8 mouse cellular contexts compared by ENCODE assay signal in genomic region chr3:116661288-116661869, GRCm38 (mm10). TPM values are rescaled to one million over a fixed set of nuclear protein-coding genes. Genes with fewer than 3 reads are reported as not detected.
A peak's percentile ranks its signal among the peaks of the same experiment; 100 is the strongest.
DNase-seq lines count a peak whose midpoint lies in the region; ATAC-seq and TF ChIP-seq lines count a peak whose summit lies in the region.

No protein-coding gene starts in this region.

- WGBS in liver, adult 2 months = 3% methylated on average over 16 of the region's 16 CpGs
- WGBS in hindbrain, embryonic 13.5 days = 8% methylated on average over 16 of the region's 16 CpGs
- whole genome bisulfite sequencing in midbrain, embryonic 15.5 days = 6% methylated on average over 16 of the region's 16 CpGs

- peak overlapping the region; percentile 74 for H3K4me3 ChIP-seq in liver, adult 2 months (ENCODE audit: insufficient read depth, low read depth, low read length)
- peak overlapping the region; percentile 93 for H3K4me3 ChIP-seq in brown adipose tissue, adult 24 weeks (ENCODE audit: insufficient read depth, low read depth, low read length)
- H3K4me3 ChIP-seq in hindbrain, embryonic 13.5 days = peak overlapping the region; percentile 94
- peak overlapping the region; percentile 58 for H3K4me3 ChIP-seq in midbrain, embryonic 15.5 days

- H3K4me1 ChIP-seq in liver, adult 2 months (ENCODE audit: control insufficient read depth, insufficient read depth, low read length) = peaks cover 22% of the 10 kb centered on the region
- H3K4me1 ChIP-seq in brown adipose tissue, adult 24 weeks (ENCODE audit: control insufficient read depth, insufficient read depth, insufficient read length, low read length) = peaks cover 20% of the 10 kb centered on the region
- H3K4me1 ChIP-seq in hindbrain, embryonic 13.5 days (replicated peaks) = peaks cover 45% of the 10 kb centered on the region
- peaks cover 34% of the 10 kb centered on the region for H3K4me1 ChIP-seq in midbrain, embryonic 15.5 days

- no peak for TF ChIP-seq POLR2A in liver, adult 2 months (IDR thresholded peaks at IDR 0.05; ENCODE audit: extremely low read depth, insufficient read depth, low read length)

- H3K9ac ChIP-seq in liver, adult 2 months (ENCODE audit: low read depth, low read length) = peak overlapping the region; percentile 92
- H3K9ac ChIP-seq in hindbrain, embryonic 13.5 days = peak overlapping the region; percentile 96
- peak overlapping the region; percentile 73 for H3K9ac ChIP-seq in midbrain, embryonic 15.5 days

- DNase-seq in liver, adult 2 months (ENCODE audit: extremely low read depth, low read depth, low spot score) = peak; percentile 52
- no peak for DNase-seq in liver
- DNase-seq in layer of hippocampus, postnatal 36 days = no peak
- no peak for DNase-seq in left cerebral cortex, postnatal 25 days (ENCODE audit: low spot score in 2 of 2)
- DNase-seq in thymus, postnatal 14 days = no peak

- ATAC-seq in hindbrain, embryonic 13.5 days (ENCODE audit: low FRiP score) = no peak
- no peak; the same call in 1 of the 2 replicates for ATAC-seq in midbrain, embryonic 15.5 days (replicated peaks)

- peaks cover 28% of the 10 kb centered on the region; the same call in 1 of the 2 replicates for H3K79me2 ChIP-seq in liver, adult 2 months (ENCODE audit: control insufficient read depth, insufficient read depth, low read length)

- H3K9me3 ChIP-seq in hindbrain, embryonic 13.5 days = no peaks in the 10 kb centered on the region
- H3K9me3 ChIP-seq in midbrain, embryonic 15.5 days = no peaks in the 10 kb centered on the region

- H3K4me2 ChIP-seq in hindbrain, embryonic 13.5 days = peak overlapping the region; percentile 64
- peak overlapping the region; percentile 68 for H3K4me2 ChIP-seq in midbrain, embryonic 15.5 days

- H3K27ac ChIP-seq in liver, adult 2 months (replicated peaks; ENCODE audit: insufficient read depth, low read depth, low read length) = peak overlapping the region; percentile 70
- peak overlapping the region; percentile 89 for H3K27ac ChIP-seq in brown adipose tissue, adult 24 weeks (replicated peaks; ENCODE audit: low read depth, low read length)
- peak overlapping the region; percentile 97 for H3K27ac ChIP-seq in hindbrain, embryonic 13.5 days
- peak overlapping the region; percentile 93 for H3K27ac ChIP-seq in midbrain, embryonic 15.5 days

- H3K36me3 ChIP-seq in liver, adult 2 months (ENCODE audit: control insufficient read depth, insufficient read depth, low read length) = no peaks in the 10 kb centered on the region
- no peaks in the 10 kb centered on the region for H3K36me3 ChIP-seq in hindbrain, embryonic 13.5 days
- no peaks in the 10 kb centered on the region for H3K36me3 ChIP-seq in midbrain, embryonic 15.5 days (replicated peaks)

- no peaks in the 10 kb centered on the region for H3K27me3 ChIP-seq in liver, adult 2 months (ENCODE audit: control insufficient read depth, insufficient read depth, low read length)
- H3K27me3 ChIP-seq in hindbrain, embryonic 13.5 days = no peaks in the 10 kb centered on the region
- H3K27me3 ChIP-seq in midbrain, embryonic 15.5 days (replicated peaks) = no peaks in the 10 kb centered on the region

- intact Hi-C loops in left cerebral cortex, postnatal 25 days (cut with DNase I) = loop anchor here (5.0 kb wide), 1 partner anchor 154 kb away; the partner anchor contains the start of gene Rtca

- no peak for TF ChIP-seq CTCF in liver, adult 2 months (IDR thresholded peaks at IDR 0.05; ENCODE audit: low read depth, low read length)

RNA-seq across cellular contexts. Expression of gene Mfsd14a, which starts 1.1 kb away (rescaled TPM):
- total RNA-seq in liver, adult 2 months (2014; rRNA removed) = 34.4 and 35.6 TPM in 2 replicates
- 14.3 and 14.5 TPM in 2 replicates for polyA plus RNA-seq in liver, adult 2 months (2012; rRNA removed)
- polyA plus RNA-seq in brown adipose tissue, adult 24 weeks (2012; ENCODE audit: insufficient read depth, insufficient read length, missing spikeins) = 20.5 and 29.8 TPM in 2 replicates
- 62.6 and 63.3 TPM in 2 replicates for polyA plus RNA-seq in hindbrain, embryonic 13.5 days (2015; fragmentation: Nextera tagmentation; extraction: Ambion mirVana)
- 62.9 and 64.0 TPM in 2 replicates for polyA plus RNA-seq in midbrain, embryonic 15.5 days (2015; fragmentation: Nextera tagmentation; extraction: Ambion mirVana)
- 10 to 100 TPM; 60.9 to 62.1 TPM for total RNA-seq in layer of hippocampus, postnatal 36 days (2021)
- 10 to 100 TPM; 61.6 to 62.4 TPM for total RNA-seq in left cerebral cortex, postnatal 25 days (2021)

RNA-seq across cellular contexts. Expression of gene Gm43191, which starts 19.7 kb away (rescaled TPM):
- not detected in 2 replicates for total RNA-seq in liver, adult 2 months (2014; rRNA removed)
- polyA plus RNA-seq in liver, adult 2 months (2012; rRNA removed) = not detected in 2 replicates
- not detected in 2 replicates for polyA plus RNA-seq in brown adipose tissue, adult 24 weeks (2012; ENCODE audit: insufficient read depth, insufficient read length, missing spikeins)
- polyA plus RNA-seq in hindbrain, embryonic 13.5 days (2015; fragmentation: Nextera tagmentation; extraction: Ambion mirVana) = 0.68 and 2.6 TPM in 2 replicates
- polyA plus RNA-seq in midbrain, embryonic 15.5 days (2015; fragmentation: Nextera tagmentation; extraction: Ambion mirVana) = not detected in 2 replicates
- total RNA-seq in layer of hippocampus, postnatal 36 days (2021) = 1 to 10 TPM in 1 of 2 experiments, not detected in 1; 1.5 TPM
- not detected for total RNA-seq in left cerebral cortex, postnatal 25 days (2021)

RNA-seq across cellular contexts. Expression of gene Trmt13, which starts 47.0 kb away (rescaled TPM):
- total RNA-seq in liver, adult 2 months (2014; rRNA removed) = 6.4 and 7.0 TPM in 2 replicates
- 1.5 and 3.0 TPM in 2 replicates for polyA plus RNA-seq in liver, adult 2 months (2012; rRNA removed)
- 6.0 and 7.5 TPM in 2 replicates for polyA plus RNA-seq in brown adipose tissue, adult 24 weeks (2012; ENCODE audit: insufficient read depth, insufficient read length, missing spikeins)
- polyA plus RNA-seq in hindbrain, embryonic 13.5 days (2015; fragmentation: Nextera tagmentation; extraction: Ambion mirVana) = 29.8 and 30.3 TPM in 2 replicates
- 23.9 and 31.3 TPM in 2 replicates for polyA plus RNA-seq in midbrain, embryonic 15.5 days (2015; fragmentation: Nextera tagmentation; extraction: Ambion mirVana)
- 10 to 100 TPM; 18.4 to 21.3 TPM for total RNA-seq in layer of hippocampus, postnatal 36 days (2021)
- 10 to 100 TPM; 13.5 to 16.4 TPM for total RNA-seq in left cerebral cortex, postnatal 25 days (2021)

RNA-seq across cellular contexts. Expression of gene Slc35a3, which starts 51.3 kb away (rescaled TPM):
- total RNA-seq in liver, adult 2 months (2014; rRNA removed) = 36.4 and 42.3 TPM in 2 replicates
- polyA plus RNA-seq in liver, adult 2 months (2012; rRNA removed) = 7.3 and 8.0 TPM in 2 replicates
- 9.6 and 12.6 TPM in 2 replicates for polyA plus RNA-seq in brown adipose tissue, adult 24 weeks (2012; ENCODE audit: insufficient read depth, insufficient read length, missing spikeins)
- polyA plus RNA-seq in hindbrain, embryonic 13.5 days (2015; fragmentation: Nextera tagmentation; extraction: Ambion mirVana) = 6.1 and 7.6 TPM in 2 replicates
- polyA plus RNA-seq in midbrain, embryonic 15.5 days (2015; fragmentation: Nextera tagmentation; extraction: Ambion mirVana) = 8.1 and 8.5 TPM in 2 replicates
- total RNA-seq in layer of hippocampus, postnatal 36 days (2021) = 10 to 100 TPM; 16.4 to 16.9 TPM
- 10 to 100 TPM; 13.1 to 14.5 TPM for total RNA-seq in left cerebral cortex, postnatal 25 days (2021)
